Mouse (Mus musculus): Measurements from ENCODE around the gene Gm13212.
"Not testable (repeated sequence)": the region's sequence is repeated elsewhere in the genome, so short reads cannot be mapped to it uniquely, and the experiment has no call there.

Gm13212 gene

GRCm38 (mm10) chr4:145670385-145670784 lies 85.4 kb downstream of the Gm13212 start, which contains the start of gene Zfp980:
Gene Zfp980, plus strand, starts transcription at chr4:145670685.
- not testable (repeated sequence) for DNase-seq (ENCODE audit: low read depth, low spot score); H3K36me3 ChIP-seq (ENCODE audit: control insufficient read depth, insufficient read depth, low read length, poor library complexity, severe bottlenecking); H3K27me3 ChIP-seq (ENCODE audit: control insufficient read depth, insufficient read depth, low read length, poor library complexity, severe bottlenecking)

- H3K36me3 ChIP-seq (ENCODE audit: control insufficient read depth, insufficient read depth, low read length, poor library complexity, severe bottlenecking); H3K27me3 ChIP-seq (ENCODE audit: control insufficient read depth, insufficient read depth, low read length, poor library complexity, severe bottlenecking); DNase-seq (ENCODE audit: low read depth, low spot score): not testable (repeated sequence)
Measured at GRCm38 (mm10) chr4:145674286-145674780, 89.4 kb downstream of the Gm13212 start.
